Mouse (Mus musculus) kidney, postnatal 4 days (tissue): ENCODE results near the gene Id1.

ENCODE experiments used
- DNase-seq, 2 experiments: peaks; one replicate each; pipeline ENCODE4 v3.0.0; 2021; ENCODE audit warnings: mixed read lengths in 2 of 2

Id1 gene

DNA sequence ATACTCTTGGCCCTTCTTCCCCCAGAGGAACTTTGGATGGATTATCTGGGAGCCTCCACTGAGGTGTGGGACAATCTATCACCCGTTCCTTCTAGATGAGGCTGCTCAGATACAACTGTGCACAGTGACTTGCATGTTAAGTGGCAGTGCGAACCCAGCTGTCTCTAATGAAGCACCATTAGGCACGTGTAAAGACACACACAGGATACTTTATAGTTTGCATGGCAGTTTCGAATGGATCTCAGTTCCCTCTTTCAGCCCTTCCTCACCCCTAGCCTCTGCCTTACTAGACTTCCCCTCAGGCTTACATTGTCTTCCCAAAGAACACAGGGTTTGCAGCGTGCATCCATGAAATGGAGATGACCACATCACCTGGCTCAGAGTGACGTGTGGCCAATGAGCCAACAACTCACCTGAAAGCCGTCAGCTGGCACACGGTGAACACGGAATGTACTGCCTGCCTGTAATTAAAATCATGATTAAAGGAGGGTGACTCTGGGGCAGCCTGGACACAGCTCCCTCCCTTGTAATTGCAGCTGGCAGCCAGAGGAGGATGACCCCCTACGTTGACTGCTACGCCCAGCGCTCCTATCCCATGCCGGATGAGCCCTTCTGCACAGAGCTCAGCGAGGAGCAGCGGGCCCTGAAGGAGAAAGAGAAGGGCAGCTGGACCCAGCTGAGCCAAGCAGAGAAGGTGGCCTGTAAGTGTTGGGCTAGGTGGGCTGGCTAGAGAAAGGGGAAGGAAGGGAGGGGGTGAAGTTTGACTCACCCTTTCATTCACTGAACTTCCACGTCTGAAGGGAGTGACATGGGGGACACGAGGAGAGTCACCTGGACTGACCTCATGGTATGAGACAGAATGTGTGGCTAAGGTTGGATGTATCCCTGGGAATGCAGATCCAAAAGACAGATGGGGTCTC is 20.7 kb downstream of the Id1 start:
- peak; percentile 36 to 54 for DNase-seq

DNA sequence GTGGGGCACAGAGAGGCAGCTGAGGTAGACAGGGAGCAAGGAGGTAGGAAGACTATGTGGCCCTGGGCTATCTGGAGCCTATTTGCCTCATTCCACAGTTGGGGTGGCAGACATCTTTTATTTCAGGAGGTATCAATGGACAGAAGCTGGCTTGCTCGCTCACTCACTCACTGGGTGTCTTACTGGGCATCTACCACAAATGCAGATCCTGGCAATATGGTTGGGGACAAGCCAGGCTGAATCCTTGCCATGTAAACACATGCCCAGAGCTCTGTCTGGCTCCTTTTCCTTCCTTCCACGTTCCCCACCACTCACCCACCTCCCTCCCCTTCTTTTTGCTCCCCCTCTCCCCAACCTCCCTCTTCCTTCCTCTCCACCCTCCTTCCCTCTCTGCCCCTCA is 21.4 kb downstream of the Id1 start:
- DNase-seq: no peak

DNA sequence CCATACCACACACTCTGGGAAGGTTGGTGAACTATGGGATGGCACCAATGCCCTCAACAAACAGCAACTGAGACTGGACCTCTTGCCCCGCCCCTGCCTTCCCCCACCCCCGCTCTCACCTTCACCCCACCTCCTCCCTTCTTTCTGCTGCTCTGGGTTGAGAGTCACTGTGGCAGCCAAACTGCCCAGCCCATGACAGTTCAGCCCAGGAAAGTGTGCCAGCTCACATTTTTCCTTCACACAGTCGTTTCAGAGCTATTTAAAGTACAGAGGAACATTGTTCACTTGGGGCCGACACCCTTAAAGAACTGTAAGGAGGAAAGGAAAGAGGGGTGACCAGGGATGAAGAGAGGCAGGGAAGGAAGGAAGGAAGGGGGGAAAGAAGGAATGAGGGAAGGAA is 22.3 kb downstream of the Id1 start:
- DNase-seq: no peak

DNA sequence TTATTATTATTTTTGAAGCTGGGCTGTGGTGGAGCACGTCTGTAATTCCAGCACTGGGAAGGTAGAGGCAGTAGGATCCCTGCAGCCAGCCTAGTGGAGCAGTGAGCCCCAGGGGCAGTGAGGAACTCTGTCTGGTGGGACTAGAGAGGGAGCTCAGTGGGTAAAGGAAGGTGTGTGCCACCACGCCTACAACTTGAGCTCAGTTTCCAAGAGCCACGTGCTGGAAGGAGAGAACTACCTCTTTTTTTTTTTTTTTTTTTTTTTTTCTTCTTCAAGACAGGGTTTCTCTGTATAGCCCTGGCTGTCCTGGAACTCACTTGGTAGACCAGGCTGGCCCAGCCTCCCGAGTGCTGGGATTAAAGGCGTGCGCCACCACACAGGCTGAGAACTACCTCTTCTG is 27.3 kb downstream of the Id1 start:
- DNase-seq: no peak

DNA sequence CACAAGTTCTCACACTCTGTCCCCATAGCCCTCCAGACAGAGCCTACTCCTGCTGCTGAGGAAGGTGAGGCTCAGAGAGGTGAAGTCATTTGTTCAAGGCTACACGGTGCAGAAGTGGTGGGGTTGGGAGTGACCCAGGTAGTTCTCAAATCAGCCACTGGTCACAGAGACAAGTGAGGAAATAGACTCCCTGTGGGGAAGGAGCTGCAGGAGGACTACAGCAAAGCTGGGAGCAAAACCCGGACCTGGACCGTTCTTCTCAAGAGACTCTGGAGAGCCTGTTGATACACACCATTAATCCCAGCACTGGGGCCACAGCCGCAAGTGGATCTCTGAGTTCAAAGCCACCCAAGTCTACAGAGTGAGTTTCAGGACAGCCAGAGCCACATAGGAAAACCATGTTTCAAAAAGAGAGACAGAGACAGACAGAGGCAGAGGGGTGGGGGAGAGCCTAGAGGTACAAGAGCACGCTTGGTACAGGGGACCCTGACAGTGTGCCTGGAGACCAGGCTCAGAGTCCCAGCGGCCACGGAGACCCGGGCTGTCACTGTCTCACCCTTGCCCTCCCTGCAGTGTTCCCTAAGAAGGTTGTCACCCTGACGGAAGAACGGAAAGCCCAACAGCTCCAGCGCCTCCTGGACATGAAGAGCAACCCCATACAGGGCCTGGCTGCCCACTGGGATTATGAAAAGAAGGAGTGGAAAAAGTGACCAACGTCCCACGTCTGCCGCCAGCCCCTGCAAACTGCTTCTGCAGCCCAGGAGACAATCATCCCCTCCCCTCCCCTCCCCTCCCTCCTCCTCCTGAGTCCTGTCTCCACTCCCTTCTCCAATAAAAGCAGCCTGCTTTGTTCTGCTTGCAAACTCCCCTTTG is 28.4 kb downstream of the Id1 start:
- peak; percentile 55 to 65 for DNase-seq

DNA sequence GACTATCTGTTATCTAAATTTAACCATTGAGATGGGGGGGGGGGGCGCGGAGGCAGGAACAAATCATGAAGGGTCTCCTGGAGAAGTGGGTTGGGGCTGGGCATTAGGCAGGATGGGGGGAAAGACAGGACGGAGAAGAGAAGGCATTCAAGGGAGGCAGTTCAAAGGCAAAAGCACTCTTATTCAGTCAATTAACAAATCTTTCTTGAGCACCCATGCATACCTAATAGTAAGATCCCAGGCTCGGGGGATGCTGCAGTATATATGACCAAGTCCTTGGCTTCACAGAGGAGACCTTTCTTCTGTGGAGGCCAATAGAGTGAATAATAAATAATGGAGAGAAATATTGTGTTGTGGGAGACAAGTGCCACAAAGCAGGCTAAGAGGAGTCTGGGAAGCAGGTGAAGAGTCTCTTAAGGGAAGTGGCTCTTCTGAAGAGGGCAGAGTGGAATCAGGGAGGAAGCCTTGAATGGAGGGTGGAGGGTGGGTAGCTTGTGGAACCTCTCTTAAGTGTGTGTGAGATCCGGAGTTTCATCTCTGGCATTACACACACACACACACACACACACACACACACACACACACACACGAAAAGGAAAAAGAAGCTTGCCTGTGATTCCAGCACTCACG is 29.1 kb downstream of the Id1 start:
- DNase-seq: no peak

DNA sequence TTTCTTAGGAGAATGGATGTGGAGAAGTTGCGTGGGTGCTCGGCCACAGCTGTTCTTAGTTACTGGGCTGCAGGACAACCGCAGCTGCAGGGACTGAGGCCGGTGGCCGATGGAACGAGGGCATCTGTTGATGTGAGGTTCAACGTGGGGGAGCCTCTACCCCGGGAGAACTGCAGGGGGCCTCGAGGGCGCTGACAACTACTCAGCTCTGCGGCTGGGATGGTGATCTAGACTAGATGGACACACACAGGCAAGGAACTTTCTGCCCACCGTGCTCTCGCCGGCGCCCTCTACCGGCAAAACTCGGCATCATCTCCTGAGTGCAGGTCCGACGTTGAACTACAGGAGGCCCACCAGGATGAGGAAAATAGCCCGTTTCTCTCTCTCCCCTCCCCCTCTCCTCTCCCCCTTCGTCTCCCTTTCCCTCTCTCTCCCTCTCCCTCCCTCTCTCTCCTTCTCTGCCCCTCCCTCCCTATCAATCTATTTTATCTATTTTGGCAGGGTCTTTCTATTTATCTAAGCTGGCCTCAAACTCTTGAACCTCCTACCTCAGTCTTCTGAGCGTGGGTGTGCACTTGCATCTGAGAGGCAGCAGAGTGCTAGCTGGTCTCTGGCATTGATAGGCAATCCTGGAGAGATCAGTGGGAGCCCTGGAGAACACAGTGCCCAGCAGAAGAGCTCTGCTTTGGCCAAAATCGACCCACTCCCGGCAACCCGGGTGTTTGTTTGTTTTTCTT is 30.5 kb downstream of the Id1 start:
- peak; percentile 98 to 99 for DNase-seq

DNA sequence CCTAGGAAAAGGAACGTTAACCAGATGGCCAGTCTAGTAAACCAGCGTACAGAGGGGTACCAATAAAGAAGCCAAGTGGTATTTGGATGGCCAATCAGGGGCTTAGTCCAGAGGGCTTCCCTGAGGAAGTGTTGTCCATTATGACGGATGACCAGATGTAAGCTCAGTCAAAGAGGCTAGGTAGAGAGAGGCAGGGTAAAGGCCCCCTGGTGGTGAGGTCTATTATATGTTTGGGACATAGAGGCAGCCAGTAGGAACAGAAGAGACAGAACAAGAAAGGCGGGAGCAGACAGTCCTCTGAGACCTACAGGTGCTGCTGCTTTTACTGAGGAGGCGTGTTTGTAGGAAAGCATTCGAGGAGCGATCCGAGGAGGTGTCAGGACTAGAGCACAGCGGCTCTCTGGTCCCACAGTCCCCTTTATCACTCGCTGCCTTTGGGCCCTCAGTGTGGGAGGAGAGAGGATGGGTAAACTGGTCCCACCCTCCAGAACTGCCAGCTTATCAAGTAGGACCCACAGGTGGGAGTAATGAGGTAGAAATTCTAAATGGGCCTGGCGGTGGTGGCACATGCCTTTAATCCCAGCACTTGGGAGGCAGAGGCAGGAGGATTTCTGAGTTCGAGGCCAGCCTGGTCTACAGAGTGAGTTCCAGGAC is 31.7 kb downstream of the Id1 start:
- peak; percentile 56 to 73 for DNase-seq

DNA sequence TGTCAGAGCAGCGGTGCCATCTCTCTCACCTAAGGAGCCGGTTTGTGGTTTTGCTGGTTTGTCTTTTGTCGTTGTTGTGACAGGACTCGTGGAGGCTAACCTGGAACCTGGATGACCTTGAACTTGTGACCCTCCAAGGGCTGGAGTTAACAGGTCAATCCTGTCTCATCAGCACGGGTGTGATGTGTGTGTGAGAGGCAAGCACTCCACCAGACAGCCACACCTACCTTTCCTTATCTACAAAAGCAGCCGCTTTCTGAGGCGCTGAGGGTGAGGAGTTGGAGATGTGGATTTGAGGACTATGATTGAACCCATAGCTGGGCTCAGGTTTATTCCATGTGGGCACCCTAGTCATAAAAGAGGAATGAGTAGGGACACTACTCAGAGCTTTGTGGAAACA is 33.6 kb downstream of the Id1 start:
- DNase-seq: no peak

DNA sequence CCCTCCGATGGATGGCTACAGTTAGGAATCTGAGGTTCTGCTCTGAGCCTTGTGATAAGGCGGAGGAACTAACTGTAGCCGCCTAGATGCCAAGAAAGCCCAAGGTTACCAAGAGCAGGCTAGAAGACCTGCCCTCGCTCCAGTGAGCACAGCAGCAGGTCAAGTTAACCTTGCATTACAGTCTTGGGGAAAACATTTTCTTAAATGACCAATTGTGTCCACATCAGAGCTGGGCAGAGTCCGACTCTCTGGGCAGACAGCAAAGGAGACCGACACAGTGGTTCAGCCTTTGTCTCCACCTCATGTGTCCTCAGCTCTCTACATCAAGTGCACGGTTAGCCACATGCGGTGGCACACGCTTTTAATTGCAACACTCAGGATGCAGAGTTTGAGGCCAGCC is 35.5 kb downstream of the Id1 start:
- peak in 1 of 2 experiments; percentile 34 for DNase-seq

DNA sequence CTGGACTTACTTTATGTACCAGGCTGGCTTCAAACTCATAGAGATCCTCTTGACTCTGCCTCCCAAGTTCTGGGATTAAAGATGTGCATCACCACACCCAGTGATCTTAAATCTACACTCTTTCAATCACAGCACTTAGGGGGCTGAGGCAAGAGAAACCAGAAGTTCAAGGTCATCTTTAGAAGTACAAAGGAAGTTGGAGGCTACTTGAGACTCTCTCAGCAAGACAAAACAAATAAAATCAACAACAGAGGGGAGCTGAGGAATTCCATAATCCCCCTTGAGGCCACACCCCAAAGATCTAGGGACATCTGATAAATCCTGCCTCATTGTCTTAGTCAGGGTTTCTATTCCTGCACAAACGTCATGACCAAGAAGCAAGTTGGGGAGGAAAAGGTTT is 36.2 kb downstream of the Id1 start:
- DNase-seq: no peak

DNA sequence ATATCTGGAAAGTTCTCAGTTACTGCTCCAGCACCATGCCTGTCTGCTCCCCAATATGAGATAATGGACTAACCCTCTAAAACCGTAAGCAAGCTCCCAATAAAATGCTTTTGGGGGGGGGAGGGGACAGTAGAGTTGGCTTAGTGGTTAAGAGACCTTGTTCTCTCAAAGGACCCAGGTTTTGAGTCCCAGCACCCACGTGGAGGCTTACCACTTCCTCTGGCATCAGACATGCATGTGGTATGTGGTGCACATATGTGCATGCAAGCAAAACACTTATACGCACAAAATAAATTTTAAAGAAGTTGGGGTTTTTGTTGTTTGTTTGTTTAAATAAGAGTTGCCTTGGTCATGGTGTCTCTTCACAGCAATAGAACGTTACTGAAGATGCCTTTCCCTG is 39.3 kb downstream of the Id1 start:
- DNase-seq: no peak

DNA sequence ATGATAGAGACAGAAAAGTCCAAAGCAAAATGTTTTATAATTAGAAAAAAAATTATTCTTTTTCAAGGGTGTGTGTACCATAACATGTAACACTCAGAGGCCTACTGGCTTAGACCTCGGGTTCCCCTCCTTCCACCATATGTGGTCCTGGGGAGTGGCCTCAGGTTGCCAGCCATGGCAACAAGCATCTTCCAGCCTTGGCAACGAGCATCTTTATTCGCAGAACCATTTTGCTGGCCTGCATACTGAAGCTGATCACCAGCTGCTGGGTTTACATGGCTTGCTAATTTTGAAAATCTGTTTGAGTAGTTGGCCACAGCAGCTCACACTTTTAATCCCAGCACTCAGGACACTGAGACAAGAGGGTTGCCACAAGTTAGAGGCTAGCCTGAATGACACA is 40.0 kb downstream of the Id1 start:
- no peak for DNase-seq

DNA sequence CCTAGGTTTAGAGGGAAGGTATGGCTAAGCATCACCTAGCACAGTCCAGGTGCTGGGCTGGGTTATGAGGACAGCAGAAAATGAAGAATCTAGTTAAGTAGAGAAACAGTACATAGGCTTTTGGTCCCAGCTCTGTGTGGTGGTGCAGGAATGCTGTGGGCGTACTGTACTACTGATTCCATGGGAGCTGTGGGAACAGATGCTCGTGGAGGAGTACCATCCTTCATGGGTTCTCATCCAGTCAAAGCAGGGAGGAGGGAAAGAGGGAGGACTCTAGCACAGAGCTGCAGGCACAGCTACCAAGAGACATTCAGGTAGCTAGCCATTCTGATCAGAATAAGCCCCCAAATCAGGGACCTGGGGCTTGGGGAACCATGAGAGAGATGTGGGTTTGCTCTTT is 40.4 kb downstream of the Id1 start:
- DNase-seq: no peak

DNA sequence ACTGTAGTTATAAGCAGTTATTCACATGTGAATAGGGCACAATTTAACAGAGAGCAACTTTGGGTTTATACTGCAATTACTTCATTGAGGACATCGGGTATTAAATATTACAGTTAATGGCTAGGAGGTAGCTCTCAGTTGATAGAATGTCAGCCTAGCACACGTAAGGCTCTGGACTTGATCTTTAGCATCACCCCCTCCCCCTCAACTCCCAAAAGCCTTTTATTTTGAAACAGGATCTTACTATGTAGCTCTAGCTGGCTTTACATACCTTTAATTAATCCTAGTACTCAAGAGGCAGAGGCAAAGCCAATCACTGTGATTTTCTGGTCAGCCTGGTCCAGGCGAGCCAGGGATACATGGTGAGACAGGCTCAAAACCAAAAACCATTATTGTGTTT is 41.0 kb downstream of the Id1 start:
- DNase-seq: no peak

DNA sequence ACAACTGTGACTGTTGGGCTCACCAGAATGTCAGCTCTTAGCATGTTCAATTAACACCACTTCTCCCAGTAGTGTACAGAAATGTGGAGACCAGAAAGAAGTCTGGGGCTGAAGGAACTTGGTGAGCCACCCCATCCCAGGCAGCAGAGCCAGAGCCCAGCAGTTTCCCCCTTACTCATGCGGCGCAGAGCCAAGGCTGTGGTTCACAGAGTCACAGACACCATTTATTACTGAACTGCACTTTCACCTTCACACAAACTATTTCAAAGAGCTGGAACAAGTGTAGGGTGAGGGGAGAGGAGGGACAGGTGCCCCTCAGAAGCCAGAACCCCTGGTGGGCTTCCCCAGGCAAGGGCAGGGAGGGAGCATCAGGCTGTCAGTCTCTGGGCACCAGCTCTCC is 44.4 kb downstream of the Id1 start:
- DNase-seq: no peak

DNA sequence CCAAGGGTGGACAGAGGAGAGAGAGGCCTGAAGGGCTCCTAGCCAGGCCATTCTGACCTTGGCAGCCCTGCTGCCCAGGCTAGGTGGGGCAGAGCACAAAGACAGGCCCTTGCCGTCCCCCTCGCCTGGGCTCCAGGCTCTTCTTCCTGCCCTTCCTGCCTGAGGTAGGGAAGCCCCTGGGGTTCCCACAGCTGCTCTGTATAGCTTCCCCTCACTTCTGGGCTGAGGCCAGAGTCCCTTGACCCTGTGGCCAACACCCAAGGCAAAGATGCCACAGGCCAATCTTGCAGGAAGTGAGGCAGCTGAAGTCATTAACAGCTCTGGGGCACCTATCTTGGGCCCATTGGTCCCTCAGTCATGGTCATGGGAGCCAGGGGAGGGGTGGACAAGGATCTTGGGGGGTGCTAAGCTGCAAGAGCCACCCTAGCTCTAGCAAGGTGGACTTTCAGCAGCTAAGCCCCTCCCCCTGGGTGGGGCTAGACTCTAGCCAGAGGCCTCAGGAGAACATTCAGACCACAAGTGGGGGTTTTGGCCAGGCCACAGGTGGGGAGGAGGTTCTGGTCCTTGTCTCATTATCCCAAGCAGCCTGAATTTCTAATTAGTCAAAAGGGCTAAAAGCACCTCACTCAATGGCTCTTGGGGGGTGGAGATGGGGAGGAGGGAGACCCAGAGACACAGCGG is 45.1 kb downstream of the Id1 start:
- peak in 1 of 2 experiments; percentile 46 for DNase-seq

DNA sequence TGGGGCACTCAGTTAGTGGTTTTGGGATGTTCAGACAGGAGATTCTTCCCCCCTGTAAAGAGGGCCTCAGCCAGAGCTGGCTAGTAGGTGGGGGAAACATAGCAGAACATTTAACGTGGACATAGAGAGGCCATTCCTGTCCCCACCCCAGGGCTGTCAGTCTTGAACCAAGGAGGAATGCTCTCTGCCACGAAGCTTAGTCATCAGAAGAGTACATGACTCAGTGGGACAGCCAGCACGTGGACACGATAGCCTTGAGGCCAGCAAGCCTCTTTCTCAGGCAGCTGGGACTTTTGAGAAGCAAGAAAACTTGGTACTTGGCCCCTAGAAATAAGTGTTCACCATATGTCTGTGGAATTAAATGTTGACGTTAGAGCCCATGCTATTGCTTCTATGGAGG is 46.6 kb downstream of the Id1 start:
- DNase-seq: no peak

DNA sequence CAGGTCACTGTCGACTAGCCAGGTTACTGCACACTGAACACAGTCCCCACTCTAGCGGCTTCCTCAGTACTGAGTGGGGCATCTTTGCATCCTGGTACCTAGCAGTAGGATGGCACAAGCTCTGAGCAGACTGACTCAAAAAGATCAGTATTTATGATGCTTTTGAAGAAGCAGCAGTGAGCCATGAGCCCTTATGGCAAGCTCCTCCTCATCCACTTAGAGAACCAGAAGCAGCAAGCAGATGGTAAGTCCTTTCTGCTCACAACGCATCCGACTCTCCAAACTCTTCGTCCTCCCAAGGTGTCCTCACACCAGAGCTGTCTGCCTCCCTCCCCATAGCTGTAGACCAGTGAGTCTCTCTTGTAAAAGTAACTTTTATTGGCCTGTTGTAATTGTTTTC is 47.2 kb downstream of the Id1 start:
- DNase-seq: no peak

DNA sequence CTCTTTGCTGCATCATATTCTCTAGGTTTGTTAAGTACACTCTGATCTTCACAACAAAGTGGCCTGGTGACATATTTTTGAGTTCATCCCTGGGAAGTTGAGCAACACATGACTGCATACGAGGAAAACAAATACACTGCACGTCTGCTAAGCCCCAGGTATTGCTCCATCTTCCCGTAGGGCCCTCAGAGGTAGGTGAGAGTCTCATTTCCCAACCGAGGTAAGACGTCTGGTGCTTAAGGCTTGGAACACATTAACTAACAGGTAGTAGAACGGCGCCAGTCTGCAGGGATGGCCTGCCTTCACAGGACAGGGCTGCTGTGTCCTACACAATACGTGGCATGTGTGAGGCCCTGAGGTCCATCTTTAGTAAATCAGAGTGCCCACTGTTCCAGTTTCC is 48.6 kb downstream of the Id1 start:
- DNase-seq: no peak
